Mouse (Mus musculus) G1E (cell line): ENCODE results near the gene Egfl8. TPM values are rescaled to one million over a fixed set of nuclear protein-coding genes. Genes with fewer than 3 reads are reported as not detected.
A peak's percentile ranks its signal among the peaks of the same experiment; 100 is the strongest.

ENCODE experiments used
- ATAC-seq: 2 replicates; pipeline ENCODE4 v1.8.0; 2016; ENCODE audit warnings: mild to moderate bottlenecking; ENCODE audit not compliant: insufficient number of reproducible peaks, poor library complexity, low FRiP score, severe bottlenecking; ENCODE audit errors: extremely low read depth
- DNase-seq: peaks from one replicate; pipeline ENCODE4 v3.0.0; 2012; ENCODE audit warnings: low spot score
- H3K27me3 ChIP-seq: 2 replicates; pipeline ENCODE4 v1.6.1; 2012; ENCODE audit warnings: mild to moderate bottlenecking, low read length, inconsistent platforms; ENCODE audit not compliant: insufficient read depth
- H3K36me3 ChIP-seq: replicated peaks from 2 replicates; pipeline ENCODE3; 2012; ENCODE audit warnings: mild to moderate bottlenecking, inconsistent platforms
- H3K4me1 ChIP-seq: 2 replicates; pipeline ENCODE4 v1.6.1; 2012; ENCODE audit warnings: low read depth, low read length, inconsistent platforms, mixed read lengths; ENCODE audit not compliant: insufficient read depth
- H3K4me3 ChIP-seq: 2 replicates; pipeline ENCODE4 v1.5.1; 2012; ENCODE audit warnings: low read depth, mild to moderate bottlenecking, inconsistent platforms, low read length, moderate library complexity, mixed read lengths
- H3K9me3 ChIP-seq: replicated peaks from 2 replicates; pipeline ENCODE4 v1.6.1; 2012; ENCODE audit warnings: inconsistent platforms
- CTCF ChIP-seq: IDR thresholded peaks from 2 replicates; pipeline ENCODE4 v1.5.1; 2012; ENCODE audit warnings: low read depth, low read length, inconsistent platforms, mixed read lengths
- GATA1 ChIP-seq: IDR thresholded peaks from 2 replicates; pipeline ENCODE4 v1.6.1; 2012; ENCODE audit warnings: borderline replicate concordance, low read length, inconsistent platforms, mixed read lengths
- GATA2 ChIP-seq: IDR thresholded peaks from 2 replicates; pipeline ENCODE4 v1.6.1; 2012; ENCODE audit warnings: low read depth, low read length, inconsistent platforms, borderline replicate concordance
- POLR2AphosphoS5 ChIP-seq: IDR thresholded peaks from 2 replicates; pipeline ENCODE4 v1.6.1; 2012; ENCODE audit warnings: low read depth, low read length, inconsistent platforms; ENCODE audit not compliant: insufficient replicate concordance
- TAL1 ChIP-seq: conservative IDR thresholded peaks from 2 replicates; pipeline ENCODE4 v1.6.1; 2012; ENCODE audit warnings: low read depth, low read length, inconsistent platforms, mixed read lengths
- polyA plus RNA-seq: library from polyadenylated mRNA; stranded (reverse); fragments of >175 nt; gene quantifications from 2 replicates; pipeline ENCODE4 v1.2.3, GENCODE M21; 2012
- total RNA-seq, 2 experiments: library from RNA; stranded (forward) in 1 of 2; stranded (reverse) in 1 of 2; fragments of 200-1000 nt in 1 of 2; fragments of >200 nt in 1 of 2; fragmentation: Nextera tagmentation in 1 of 2; gene quantifications; 2 replicates each; pipeline ENCODE4 v1.2.3; 2014 to 2017

Egfl8 gene
- total and polyA plus RNA-seq, 3 experiments, result 0.80 to 1.5 (median 0.93) TPM

DNA sequence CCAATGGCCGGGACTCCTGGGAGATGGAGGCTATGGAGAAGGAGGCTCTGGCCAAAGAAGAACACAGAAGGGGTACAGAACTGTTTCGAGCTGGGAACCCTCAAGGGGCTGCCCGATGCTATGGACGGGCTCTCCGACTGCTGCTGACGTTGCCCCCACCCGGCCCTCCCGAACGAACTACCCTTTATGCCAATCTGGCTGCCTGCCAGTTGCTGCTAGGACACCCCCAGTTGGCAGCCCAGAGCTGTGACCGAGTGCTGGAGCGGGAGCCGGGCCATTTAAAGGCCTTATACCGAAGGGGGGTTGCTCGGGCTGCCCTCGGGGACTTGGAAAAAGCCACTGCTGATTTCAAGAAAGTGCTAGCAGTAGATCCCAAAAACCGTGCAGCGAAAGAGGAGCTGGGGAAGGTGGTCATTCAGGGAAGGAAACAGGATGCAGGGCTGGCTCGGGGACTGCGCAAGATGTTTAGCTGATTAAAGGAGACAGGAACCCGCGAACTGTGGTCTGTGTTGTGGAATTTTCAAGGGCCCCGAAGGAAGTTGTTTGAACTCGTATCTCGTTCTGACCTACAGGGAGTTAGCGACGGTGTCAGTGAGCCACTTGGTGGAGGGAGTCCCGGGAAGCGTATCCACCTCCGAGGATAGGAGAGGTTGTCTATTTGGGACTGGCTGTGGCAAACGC is 30.2 kb upstream of the Egfl8 start:
- TF ChIP-seq GATA2 (no peak), CTCF (no peak)
- Histone ChIP-seq H3K9me3 (no peaks in the 10 kb centered on the region), H3K36me3 (peaks cover 41% of the 10 kb centered on the region), H3K4me1 (peaks cover 38% of the 10 kb centered on the region), H3K4me3 (peak overlapping the region; percentile 68; the same call in 1 of the 2 replicates), H3K27me3 (peaks cover 17% of the 10 kb centered on the region)
- no peak for ATAC-seq
- no peak for DNase-seq

DNA sequence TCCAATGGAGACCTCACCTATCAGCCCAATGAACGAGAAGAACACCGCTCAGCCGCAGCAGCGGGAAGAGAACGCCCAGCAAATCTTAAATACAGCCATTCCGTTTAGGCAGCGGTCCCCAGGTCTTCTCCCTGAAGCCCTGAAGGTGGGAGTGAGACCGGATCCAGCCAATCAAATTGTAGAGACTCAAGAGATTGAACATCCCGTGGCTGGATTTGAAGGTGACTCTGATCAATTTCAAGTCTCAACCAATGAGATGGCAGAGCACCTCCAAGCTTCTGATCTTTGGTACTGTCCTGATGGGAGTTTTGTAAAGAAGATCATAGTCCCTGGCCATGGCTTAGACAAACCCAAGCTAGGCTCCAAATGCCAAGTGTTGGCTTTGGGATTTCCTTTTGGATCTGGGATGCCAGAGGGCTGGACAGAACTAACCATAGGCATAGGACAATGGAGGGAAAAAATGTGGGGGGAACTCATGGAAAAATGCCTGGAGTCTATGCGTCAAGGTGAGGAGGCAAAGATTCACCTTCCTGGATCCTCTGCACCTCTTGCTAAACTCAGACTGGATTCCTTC is 29.6 kb upstream of the Egfl8 start:
- peaks cover 38% of the 10 kb centered on the region for H3K4me1 ChIP-seq

DNA sequence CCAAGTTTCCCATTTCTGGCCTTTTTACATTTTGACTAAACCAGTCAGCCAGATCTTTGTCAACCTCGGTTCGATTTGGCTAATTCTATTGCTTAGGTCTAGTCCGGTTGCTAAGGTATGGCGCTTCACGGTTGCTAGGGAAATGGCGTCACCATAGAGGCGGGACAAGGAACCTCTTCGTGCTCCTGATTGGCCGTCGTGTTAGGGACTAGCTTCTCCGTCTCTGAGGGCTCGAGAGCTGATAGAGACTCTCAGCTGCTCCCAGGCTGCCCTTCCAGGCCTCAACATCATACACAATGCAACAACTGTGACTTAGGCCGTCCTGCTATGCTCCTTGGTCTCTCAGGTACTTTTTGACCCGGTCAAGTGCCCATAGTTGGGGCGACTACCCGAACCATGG is 28.8 kb upstream of the Egfl8 start, which contains the start of gene Fkbpl:
Gene Fkbpl (plus strand): TSS at position 157 of the 400 bp plus-strand sequence.
- Histone ChIP-seq H3K4me1 (peaks cover 38% of the 10 kb centered on the region), H3K9me3 (no peaks in the 10 kb centered on the region), H3K36me3 (peaks cover 27% of the 10 kb centered on the region), H3K27me3 (peaks cover 23% of the 10 kb centered on the region), H3K4me3 (peak within 1 kb of the TSS; percentile 68)
- peak; percentile 69 for ATAC-seq
- TF ChIP-seq GATA1 (no peak), TAL1 (no peak), POLR2AphosphoS5 (no peak), CTCF (no peak), GATA2 (no peak)
- DNase-seq, result peak; percentile 90

More for the DNA sequence above, 29.6 kb upstream of the Egfl8 start:
- peak overlapping the region; percentile 68 for H3K4me3 ChIP-seq
- peaks cover 20% of the 10 kb centered on the region for H3K27me3 ChIP-seq
- no peaks in the 10 kb centered on the region for H3K9me3 ChIP-seq
- peaks cover 34% of the 10 kb centered on the region for H3K36me3 ChIP-seq
- no peak for ATAC-seq
- no peak for DNase-seq
- TF ChIP-seq CTCF (no peak), TAL1 (no peak), GATA1 (no peak), GATA2 (no peak), POLR2AphosphoS5 (no peak)

DNA sequence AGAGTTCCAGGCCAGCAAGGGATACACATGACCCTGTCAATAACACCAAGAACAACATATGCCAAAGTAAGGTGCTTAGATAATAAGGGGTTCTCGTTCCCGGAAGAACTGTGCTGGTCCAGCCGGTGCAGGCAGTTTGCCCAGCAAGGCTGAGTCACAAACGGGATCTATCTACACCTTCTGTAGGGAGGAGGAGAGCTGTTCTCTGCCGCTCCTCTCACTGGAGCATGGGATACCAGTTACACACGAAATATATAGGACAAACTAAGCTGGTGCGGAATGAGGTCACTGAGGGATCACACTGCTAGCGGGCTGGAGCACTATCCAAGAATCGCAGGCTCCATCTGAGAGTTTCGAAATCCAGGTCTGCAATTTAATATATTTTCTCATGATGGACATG is 28.2 kb upstream of the Egfl8 start:
- no peak for TF ChIP-seq GATA1
- no peak for TF ChIP-seq GATA2
- TF ChIP-seq TAL1, result no peak
- no peak for TF ChIP-seq POLR2AphosphoS5
- no peak for TF ChIP-seq CTCF
- Histone ChIP-seq H3K9me3 (no peaks in the 10 kb centered on the region), H3K4me3 (no peak overlapping the region), H3K4me1 (peaks cover 35% of the 10 kb centered on the region), H3K27me3 (peaks cover 26% of the 10 kb centered on the region), H3K36me3 (peaks cover 20% of the 10 kb centered on the region)
- DNase-seq (no peak), ATAC-seq (no peak)

DNA sequence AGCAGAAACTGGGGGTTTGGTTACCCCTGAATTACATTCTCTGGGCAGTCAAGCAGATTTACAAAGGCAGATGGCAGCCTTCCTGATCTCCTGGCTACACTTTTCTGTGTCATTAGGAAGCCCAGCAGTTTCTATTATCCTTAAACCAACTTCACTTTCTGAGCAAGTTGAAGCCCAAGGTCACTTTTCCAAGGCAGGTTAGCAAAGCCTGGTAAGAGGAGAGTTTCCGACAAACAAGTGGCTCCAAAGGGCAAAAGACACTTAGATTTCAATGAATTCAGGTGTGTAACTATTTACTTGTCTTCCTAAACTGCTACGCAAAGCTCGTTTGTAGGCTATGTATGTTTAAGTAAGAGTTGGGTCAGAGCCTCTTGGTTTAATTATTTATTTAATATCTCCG is 27.6 kb upstream of the Egfl8 start:
- H3K4me3 ChIP-seq, result no peak overlapping the region
- H3K9me3 ChIP-seq, result no peaks in the 10 kb centered on the region
- ATAC-seq, result no peak
- no peak for DNase-seq
- peaks cover 26% of the 10 kb centered on the region for H3K27me3 ChIP-seq
- TF ChIP-seq TAL1 (no peak), CTCF (no peak), POLR2AphosphoS5 (no peak), GATA2 (no peak), GATA1 (no peak)
- H3K36me3 ChIP-seq, result peaks cover 15% of the 10 kb centered on the region
- peaks cover 30% of the 10 kb centered on the region for H3K4me1 ChIP-seq

DNA sequence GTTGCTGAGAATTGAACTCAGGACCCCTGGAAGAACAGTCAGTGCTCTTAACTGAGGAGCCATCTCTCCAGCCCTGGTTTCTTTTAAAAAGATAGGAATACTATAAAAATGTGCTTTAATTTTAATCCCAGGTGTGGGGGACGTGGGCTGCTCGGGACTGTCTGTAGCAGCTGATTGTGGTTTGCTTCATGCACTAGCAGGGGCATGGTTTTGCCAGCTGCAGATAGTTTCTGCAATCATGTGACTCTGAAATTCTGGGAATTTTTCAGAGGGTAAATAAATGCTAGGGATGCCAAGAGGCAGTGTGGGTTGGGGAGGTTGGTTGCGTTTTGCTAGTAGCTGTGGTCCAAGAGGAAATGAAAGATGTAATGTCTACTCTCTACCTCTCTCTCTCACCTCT is 26.2 kb upstream of the Egfl8 start:
- DNase-seq (no peak), ATAC-seq (no peak)
- Histone ChIP-seq H3K27me3 (peaks cover 34% of the 10 kb centered on the region), H3K4me1 (peaks cover 18% of the 10 kb centered on the region), H3K36me3 (peaks cover 11% of the 10 kb centered on the region), H3K4me3 (no peak overlapping the region), H3K9me3 (no peaks in the 10 kb centered on the region)
- no peak for TF ChIP-seq GATA1
- TF ChIP-seq POLR2AphosphoS5, result no peak
- TF ChIP-seq TAL1, result no peak
- TF ChIP-seq GATA2, result no peak
- TF ChIP-seq CTCF, result no peak
